Mouse (Mus musculus) right cerebral cortex, adult 18-20 months (tissue): Measurements from ENCODE around the gene Dcaf6.

Source experiments
- DNase-seq: peaks from one replicate; pipeline ENCODE4 v3.0.0; 2022; ENCODE audit warnings: mixed read lengths

The Dcaf6 gene

DNA sequence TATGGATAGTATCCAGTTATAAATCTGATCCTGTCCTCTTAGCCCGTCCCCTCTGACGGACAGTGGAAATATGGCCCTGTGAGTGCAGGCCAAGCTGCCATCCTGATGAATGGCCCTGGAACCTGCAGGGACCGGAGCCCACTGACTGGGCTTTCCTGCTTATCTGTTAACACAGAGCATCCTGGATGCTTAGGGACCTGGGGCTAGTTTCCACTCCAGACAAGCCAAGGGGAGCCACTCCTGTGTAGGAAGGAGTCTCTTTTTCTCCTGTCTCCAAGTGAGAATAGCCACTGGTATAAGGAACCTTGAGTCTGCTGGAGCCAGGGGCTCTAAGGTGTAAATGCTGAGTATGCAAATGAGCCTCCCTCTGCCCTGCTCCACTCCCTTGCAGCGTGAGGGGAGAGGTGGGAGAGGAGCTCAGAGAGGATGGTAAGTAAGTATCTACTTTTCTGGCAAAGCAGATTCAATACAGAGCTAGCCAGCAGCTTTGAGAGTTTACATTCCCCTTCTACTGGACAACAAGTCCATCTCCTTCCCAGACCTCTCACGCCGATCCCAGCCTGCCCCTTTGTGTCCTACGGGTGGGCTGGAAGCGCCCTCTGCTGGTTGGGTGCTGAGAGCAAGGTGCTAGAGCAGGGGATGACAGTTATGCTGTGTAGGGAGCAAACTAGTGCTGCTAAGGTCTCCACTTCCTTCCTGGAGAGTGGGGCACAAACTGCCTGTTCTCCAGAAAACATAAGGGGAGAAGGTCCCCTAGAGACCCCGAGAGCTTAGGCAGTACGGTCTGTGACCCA is 139.9 kb downstream of the Dcaf6 start:
- DNase-seq: peak; percentile 70

DNA sequence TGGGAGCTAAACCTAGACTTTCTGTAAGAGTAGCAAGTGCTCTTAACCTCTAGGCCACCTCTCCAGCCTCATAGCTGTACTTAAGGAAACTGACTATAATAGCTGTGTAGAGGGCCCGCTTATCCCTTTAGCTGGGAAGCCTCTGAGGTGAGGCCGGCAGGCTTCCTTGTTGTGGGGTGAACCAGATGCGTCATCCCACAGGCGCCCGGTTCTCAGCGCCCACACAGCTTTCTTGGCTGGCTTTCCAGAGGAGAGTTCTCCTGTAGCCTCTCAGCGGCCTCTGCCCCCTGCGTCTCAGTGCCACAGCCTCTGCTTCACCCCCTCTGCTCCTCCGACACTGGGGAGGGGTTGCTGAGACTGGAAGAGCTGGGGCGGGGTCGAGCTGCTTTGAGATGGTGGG is 143.9 kb downstream of the Dcaf6 start:
- no peak for DNase-seq

DNA sequence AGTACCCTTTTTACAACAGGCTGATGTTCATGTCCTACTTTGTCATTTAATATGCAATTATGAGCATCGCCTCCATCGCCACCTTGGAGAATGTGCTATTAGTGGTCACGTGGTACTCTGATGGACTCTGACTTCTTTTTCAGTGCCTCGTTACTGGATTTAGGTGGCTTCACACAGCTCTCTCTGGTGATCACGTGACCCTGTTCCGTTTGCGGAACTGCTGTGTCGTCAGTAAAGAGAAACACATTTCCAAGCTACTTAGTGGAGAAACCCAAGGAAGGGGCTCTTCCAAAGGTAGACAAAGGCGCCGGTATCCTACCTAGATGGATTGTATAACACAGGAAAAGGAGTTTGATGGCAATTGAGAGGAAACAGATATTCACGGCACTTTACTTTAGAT is 152.1 kb downstream of the Dcaf6 start:
- no peak for DNase-seq

DNA sequence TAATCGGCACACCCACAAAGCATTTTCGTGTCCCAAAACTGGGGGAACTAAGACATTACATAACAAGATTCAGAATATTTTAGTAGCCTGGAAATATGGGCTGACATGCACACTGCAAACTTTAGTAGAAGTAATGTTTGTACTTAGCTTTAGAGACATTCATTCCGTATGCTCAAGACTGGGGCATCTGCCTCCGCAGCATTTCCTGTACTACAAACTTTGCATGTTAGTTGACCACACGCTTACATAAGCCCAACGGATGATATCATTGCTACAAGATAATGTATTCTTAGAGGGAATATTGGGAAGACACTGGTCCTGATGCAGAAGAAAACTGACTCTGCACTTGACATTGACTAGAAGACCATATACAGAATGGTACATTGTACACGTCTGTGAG is 155.9 kb downstream of the Dcaf6 start:
- peak; percentile 31 for DNase-seq

DNA sequence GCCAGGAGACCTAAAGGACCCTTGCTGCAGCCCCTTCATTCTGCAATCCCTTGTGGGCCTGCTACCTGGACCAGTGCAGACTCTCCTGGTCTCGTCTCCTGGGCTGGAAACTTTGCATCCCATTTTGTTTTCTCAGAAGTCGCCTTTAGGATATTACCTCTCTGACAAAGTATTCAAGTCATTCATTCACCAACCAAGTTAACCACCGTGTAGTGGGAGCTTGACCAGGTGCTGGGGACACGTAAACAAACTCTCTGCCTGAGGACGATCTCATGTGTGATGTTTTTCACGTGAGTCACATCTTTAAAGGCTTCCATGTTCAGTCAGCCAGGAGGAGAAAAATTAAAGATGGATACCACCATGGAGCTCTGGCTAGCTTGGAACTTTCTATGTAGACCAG is 157.1 kb downstream of the Dcaf6 start:
- DNase-seq: no peak

DNA sequence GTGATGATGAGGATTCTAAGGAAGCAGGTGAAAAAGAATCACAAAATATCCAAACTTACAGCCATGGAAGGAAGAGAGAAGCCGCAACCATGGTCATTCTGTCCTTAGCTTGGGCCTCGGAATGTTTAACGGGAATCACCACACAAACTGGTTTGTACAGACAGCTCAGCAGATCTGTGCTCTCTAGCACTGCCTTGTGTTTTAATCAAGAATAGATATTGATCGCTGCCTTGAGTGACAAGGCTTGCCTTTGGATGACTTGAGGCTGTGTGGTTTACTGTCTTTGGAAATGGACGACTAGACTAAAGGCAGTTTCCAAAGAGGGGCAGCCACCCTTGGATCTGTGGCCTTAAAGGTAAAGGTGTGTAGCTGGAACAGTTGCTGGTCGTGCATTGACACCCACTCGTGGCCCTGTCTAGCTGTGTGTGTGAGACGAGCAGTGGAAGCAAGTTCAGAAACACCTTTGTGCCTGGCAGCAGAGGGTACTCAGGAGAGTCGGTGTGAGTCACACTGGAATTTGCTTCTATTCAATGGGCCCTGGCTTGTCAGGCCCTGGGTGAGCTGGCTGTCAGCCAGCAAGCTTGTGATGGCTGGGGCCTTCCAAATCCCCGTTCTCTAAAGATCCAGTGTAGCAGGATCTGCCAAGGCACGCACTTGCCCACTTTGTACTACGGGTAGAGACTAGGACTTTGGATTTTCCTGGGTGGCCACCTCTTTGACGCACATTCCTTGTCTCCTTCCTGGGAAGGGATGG is 157.6 kb downstream of the Dcaf6 start:
- no peak for DNase-seq

DNA sequence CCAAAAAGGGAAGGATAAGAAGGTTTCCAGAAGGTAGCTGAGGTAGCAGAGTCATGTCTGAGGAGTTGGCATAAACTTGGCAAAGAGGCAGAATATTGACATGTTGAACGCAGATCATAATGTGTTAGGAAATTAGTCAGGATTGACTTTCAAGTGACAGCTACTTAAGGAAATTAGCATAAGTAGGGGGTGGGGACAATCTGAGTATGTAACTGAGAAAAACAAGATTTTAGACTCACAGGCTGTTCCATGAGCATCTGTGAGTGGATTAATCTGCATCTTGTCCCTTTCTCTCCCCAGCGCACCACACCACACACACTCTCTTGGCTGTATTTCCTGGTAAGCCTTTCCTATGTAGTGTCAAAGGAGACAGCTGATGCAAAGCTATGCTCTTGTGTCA is 158.7 kb downstream of the Dcaf6 start:
- no peak for DNase-seq

DNA sequence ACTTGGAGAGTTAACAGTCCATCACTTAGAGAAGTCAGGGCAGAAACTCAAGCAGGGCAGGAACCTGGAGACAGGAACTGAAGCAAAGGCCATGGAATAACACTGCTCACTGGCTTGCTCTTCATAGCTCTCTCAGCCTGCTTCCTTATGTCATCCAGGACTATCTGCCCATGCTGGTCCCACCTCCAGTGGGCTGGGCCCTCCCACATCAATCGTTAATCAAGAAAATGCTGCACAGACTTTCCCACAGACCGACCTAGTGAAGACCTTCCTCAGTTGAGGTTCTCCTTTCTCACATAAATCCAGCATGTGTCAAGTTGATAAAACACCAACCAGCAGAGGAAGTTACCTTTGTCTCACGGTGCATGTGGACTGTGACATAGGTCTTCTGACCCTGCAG is 159.2 kb downstream of the Dcaf6 start:
- no peak for DNase-seq

DNA sequence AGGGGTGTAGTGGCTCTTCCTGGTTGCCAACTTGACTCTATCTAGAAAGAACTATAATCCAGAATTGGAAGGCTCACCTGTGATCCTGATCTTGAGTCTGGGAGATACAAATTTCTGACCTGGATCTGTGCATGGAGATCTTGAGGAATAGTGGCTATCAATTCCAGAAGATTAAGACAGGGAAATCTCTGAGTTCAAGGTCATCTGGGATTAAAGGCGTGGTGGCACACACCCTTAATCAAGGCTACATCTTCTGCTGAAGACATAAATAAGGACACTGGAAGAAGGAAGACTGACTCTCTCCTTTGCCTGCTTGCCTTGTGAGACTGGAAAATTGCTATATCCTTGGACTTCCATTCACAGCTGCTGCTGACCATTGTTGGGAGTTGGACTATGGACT is 164.8 kb downstream of the Dcaf6 start, which contains the start of gene Gpr161:
TSS of gene Gpr161 (plus strand) at position 301 of the 400 bp plus-strand sequence.
- no peak for DNase-seq

DNA sequence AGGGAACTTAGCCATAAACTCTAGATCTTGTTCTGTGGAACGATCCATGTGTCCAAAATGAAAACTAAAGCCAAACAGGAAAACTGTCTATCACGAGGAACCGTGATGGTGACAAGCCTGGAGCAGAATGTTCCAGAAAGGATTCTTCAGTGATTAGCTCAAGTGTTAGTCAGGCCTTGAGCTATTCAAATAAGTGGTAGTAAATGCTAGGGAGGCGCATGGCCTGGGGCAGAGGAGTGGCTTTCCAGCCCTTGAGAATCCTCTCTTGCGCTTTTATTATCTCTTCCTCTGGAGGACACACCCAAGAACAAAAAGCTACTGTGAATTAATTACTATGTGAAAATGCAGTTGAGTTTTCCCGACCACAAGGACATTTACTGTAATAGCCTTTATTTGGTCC is 168.7 kb downstream of the Dcaf6 start:
- no peak for DNase-seq

DNA sequence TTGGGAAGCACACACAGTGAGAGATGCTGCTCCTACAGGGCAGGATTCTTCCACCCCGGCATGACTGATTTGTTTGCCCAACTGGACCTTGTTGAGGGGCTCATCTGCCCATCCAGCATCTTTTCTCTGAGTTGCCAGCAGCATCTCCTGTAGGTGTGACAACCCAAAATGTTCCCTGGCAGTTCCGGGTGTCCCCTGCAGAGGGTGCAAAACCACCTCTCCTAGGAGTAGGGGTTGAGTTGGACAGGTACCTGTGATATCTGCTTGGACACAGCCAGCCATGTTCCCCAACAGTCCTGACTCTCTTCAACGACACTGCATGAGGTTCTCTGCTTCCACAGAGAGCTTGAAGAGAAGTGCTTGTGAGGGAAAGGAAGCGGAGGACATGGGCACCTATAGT is 170.4 kb downstream of the Dcaf6 start:
- no peak for DNase-seq

DNA sequence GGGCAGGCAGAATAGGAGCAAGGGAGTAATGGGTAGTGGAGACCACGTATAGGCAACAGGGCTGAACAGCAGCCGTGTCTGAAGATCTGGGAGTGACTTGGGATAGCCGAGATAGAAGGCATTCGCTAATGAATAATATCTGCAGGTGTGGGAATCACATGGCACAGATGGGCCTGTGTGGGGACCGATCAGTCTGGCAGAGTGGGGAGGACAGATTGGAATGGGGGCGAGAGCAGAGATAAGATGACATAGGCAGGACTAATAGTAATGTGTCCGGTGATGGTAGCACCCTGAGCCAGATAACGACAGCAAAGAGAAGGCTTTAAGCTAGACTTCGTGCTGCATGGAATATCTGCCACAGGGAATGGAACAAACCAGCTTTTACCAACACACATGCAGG is 172.1 kb downstream of the Dcaf6 start:
- DNase-seq: no peak

DNA sequence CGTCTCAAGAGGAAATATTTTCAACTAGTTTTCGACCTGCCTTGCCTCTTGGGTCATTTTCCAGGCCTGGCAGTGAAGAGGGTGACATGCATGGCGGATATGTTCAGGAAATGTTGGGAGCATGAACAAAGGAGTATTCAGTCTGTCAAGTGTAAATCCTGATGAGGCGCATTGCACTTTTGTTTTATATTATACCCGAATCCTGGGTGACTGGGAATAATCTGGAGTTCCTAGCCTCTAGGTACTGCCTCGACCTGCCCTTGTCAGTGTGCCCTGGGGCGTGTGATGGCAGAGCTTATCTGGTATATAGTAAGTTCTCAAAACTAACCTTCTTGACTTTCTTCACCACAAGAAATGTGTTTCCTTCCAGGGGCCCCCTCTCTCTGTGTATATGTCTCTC is 176.2 kb downstream of the Dcaf6 start:
- DNase-seq: no peak

DNA sequence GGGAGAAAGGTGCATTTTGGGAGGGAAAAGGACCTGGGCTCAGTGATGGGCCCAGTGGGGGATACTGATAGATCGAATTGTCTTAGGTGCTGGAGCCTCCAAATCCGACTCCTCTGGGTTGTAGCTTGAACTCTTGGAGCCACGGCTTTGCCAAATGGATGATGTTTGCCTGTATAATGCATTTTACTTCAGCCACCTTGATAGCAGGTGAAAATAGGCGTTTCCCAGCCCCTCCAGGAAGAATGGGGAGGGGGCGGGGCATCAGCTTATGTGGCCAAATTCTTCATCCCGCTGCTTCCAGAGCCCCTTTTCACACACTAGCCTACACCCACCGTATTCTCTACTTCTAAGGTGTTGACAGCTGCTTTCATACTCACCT is 177.3 kb downstream of the Dcaf6 start:
- no peak for DNase-seq

DNA sequence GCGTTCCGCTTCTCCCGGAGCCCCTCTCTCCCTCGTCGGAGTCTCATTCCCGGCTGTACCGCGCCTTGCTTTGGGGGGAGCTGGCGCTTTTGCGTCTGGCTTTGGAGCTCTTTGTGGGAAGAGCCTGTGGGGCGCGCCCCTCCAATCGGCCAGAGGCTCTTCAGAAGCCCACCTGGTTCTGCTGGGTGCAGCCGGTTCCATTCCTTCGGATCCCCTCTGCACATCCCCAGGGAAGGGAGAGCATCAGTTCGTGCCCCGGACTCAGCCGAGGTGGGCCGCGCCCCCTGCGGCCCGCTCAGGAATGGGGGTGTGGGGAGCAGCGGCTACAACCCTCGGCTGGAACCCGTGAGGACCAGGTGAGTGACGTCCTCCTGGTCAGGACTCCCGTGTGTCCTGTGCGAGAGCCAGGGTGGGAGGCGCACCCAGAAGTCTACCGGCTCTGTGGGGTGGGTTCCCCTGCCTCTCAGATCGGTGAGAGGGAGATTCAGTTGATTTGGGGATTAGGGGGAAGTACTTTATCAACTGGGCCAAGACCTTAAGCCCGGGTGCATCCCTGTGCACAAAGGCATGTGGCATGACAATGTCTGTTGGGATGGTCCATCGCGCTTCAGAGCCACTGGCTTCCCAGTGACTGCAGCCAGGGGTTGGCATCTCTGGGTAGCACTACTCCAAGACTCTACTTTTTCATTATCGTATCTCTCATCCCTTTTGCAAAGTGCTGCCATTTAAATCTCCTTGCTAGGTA is 177.9 kb downstream of the Dcaf6 start:
- DNase-seq: no peak

DNA sequence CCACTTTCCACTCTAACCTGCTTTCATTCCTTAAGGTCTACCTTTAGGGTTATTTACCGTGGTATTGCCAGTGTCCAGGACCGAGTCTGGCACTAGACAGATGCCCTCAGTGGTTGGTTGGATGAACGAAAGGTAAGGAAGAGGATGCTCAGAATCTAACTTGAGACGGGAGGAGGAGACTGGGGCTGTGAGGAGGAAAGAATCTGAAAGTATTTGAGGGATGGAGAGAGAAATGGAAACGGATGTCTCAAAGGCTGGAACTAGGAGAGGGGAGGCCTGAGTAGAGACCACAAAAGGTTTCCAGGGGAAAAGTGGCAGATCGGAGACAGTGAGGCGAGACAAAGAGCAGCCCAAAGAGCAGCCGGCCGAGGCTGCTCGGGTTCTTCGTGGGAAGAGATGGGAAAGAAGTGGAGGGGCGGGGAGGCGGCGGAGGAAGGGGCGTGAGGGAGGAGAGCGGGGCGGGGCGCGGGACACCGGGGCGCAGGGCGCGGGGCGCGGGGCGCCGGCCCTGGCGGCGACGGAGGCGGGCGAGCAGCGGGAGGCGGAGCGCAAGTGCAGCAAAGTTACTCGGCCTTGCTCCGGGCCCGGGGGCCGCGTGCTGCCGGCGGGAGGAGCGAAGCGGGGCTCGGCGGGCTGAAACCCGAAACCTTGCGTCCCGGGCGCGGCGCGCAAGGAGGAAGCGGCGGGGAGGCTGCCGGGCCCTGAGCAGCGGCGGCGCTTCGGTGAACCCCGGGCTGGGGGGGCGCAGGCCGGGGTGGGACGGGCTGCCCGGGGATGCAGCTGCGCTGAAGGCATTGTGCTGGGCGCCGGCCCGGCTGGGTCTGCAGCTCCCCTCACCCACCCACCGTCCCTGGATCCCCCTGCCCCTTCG is 178.7 kb downstream of the Dcaf6 start:
- DNase-seq: peak; percentile 40

DNA sequence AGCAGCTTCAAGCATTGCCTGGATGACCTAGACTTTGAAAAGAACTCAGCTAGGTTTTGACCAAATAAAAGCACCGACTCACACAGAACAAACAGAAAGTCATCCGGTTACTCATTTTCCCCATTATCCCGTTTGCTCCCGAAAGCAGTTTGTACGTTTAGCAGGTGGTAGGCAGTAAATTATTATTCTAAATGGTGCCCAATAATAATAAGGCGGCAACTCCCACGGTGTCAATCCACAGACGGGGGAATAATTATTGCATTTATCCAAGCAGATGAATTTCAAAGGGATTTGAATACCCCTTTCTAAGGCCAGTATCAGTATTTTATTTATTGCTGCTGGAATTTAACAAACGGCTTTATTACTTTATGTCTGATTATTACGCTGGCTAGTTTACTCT is 179.5 kb downstream of the Dcaf6 start:
- DNase-seq: no peak
